Mouse (Mus musculus) urinary bladder, postnatal 36 days (tissue): Measurements from ENCODE around the gene Kl.

ENCODE experiments used
- DNase-seq, 2 experiments: peaks; one replicate each; pipeline ENCODE4 v3.0.0; 2022; ENCODE audit warnings: low spot score in 2 of 2, mixed read lengths in 1 of 2

Gene Kl

GRCm38 (mm10) chr5:150952328-150952668, at the start of gene Kl:
TSS of gene Kl (plus strand) at chr5:150952607.
- no peak for DNase-seq

- DNase-seq = no peak
Observed at GRCm38 (mm10) chr5:150906053-150907040, 46.1 kb upstream of the Kl start.

- DNase-seq = no peak
Observed at GRCm38 (mm10) chr5:150912156-150912555, 40.3 kb upstream of the Kl start.

- no peak for DNase-seq
Observed at GRCm38 (mm10) chr5:150912656-150913055, 39.8 kb upstream of the Kl start.

GRCm38 (mm10) chr5:150915080-150916055, 37.0 kb upstream of the Kl start:
- no peak for DNase-seq

- DNase-seq = no peak
Observed at GRCm38 (mm10) chr5:150917131-150917858, 35.1 kb upstream of the Kl start.

- no peak for DNase-seq
Observed at GRCm38 (mm10) chr5:150918599-150918998, 33.8 kb upstream of the Kl start.

GRCm38 (mm10) chr5:150919269-150919668, 33.1 kb upstream of the Kl start:
- DNase-seq = no peak

GRCm38 (mm10) chr5:150919961-150920360, 32.4 kb upstream of the Kl start:
- DNase-seq = no peak

- DNase-seq = no peak
Observed at GRCm38 (mm10) chr5:150929406-150929805, 23.0 kb upstream of the Kl start.

GRCm38 (mm10) chr5:150932596-150932995, 19.8 kb upstream of the Kl start:
- DNase-seq = no peak

GRCm38 (mm10) chr5:150936213-150936612, 16.2 kb upstream of the Kl start:
- DNase-seq = no peak

- DNase-seq = no peak
Observed at GRCm38 (mm10) chr5:150936807-150937206, 15.6 kb upstream of the Kl start.

GRCm38 (mm10) chr5:150937501-150937900, 14.9 kb upstream of the Kl start:
- no peak for DNase-seq

GRCm38 (mm10) chr5:150945576-150945975, 6.8 kb upstream of the Kl start:
- no peak for DNase-seq

- DNase-seq = no peak
Observed at GRCm38 (mm10) chr5:150949131-150949530, 3.3 kb upstream of the Kl start.

- no peak for DNase-seq
Observed at GRCm38 (mm10) chr5:150951325-150951724, 1.1 kb upstream of the Kl start.

GRCm38 (mm10) chr5:150952669-150953521, 488 bp downstream of the Kl start:
- peak; percentile 8 to 9 for DNase-seq

GRCm38 (mm10) chr5:150954791-150955190, 2.4 kb downstream of the Kl start:
- no peak for DNase-seq

- no peak for DNase-seq
Observed at GRCm38 (mm10) chr5:150959861-150960260, 7.5 kb downstream of the Kl start.

- DNase-seq = no peak
Observed at GRCm38 (mm10) chr5:150961615-150962014, 9.2 kb downstream of the Kl start.
